Mouse (Mus musculus) kidney, adult 2 months (tissue): ENCODE measurements at regions not wholly inside any gene's neighbourhood (a gene's known extent, or its start where the extent isn't known, plus 50 kb on each side); places are given as distances from the start of the nearest gene placed in this dataset.

Experiments used
- CTCF ChIP-seq: fragments of 200-500 bp; conservative IDR thresholded peaks from 2 replicates; pipeline ENCODE4 v1.5.1; 2011; ENCODE audit warnings: low read depth, mild to moderate bottlenecking, control low read depth, low read length, moderate library complexity, mixed read lengths; ENCODE audit not compliant: insufficient read depth, insufficient read length
- POLR2A ChIP-seq: fragments of 200-500 bp; IDR thresholded peaks from one replicate; pipeline ENCODE4 v1.6.1; 2011; ENCODE audit warnings: low read depth, low read length, control low read depth

GRCm38 (mm10) chr10:43815291-43815690 is 86.3 kb downstream of the Qrsl1 start:
- TF ChIP-seq CTCF (no peak), POLR2A (no peak)
